Mouse (Mus musculus) bone marrow macrophage, adult 2 months (primary cell): ENCODE results near the gene Eaf2.

Experiments
- CTCF ChIP-seq: IDR thresholded peaks from 2 replicates; pipeline ENCODE4 v1.5.1; 2012; ENCODE audit warnings: low read depth, mild to moderate bottlenecking, low read length, moderate library complexity
- POLR2A ChIP-seq: IDR thresholded peaks from 2 replicates; pipeline ENCODE4 v1.6.1; 2012; ENCODE audit warnings: mild to moderate bottlenecking, low read depth, low read length, borderline replicate concordance

- TF ChIP-seq CTCF, result no peak
- no peak for TF ChIP-seq POLR2A
Measured at GRCm38 (mm10) chr16:36808616-36809015, 66.2 kb downstream of the Eaf2 start.
